Mouse (Mus musculus) forebrain, embryonic 10.5 days (tissue): ENCODE measurements around the gene Hoxb2. TPM values are rescaled to one million over a fixed set of nuclear protein-coding genes. Genes with fewer than 3 reads are reported as not detected.

Experiments used
- DNase-seq: peaks from one replicate; pipeline ENCODE4 v3.0.0-alpha.2; 2017; ENCODE audit warnings: low spot score; ENCODE audit errors: extremely low spot score
- H3K27ac ChIP-seq: fragments of 300-500 bp; sonication (generic); 2 replicates; pipeline ENCODE4 v1.5.1; 2016; ENCODE audit warnings: mild to moderate bottlenecking
- H3K27me3 ChIP-seq: fragments of 300-500 bp; sonication (generic); 2 replicates; pipeline ENCODE4 v1.6.1; 2016; ENCODE audit warnings: mild to moderate bottlenecking; ENCODE audit not compliant: poor library complexity, severe bottlenecking
- H3K36me3 ChIP-seq: fragments of 300-500 bp; sonication (generic); replicated peaks from 2 replicates; pipeline ENCODE4 v1.6.1; 2016; ENCODE audit warnings: mild to moderate bottlenecking, moderate library complexity
- H3K4me1 ChIP-seq: fragments of 300-500 bp; sonication (generic); 2 replicates; pipeline ENCODE4 v1.6.1; 2016
- H3K4me3 ChIP-seq: fragments of 300-500 bp; sonication (generic); 2 replicates; pipeline ENCODE4 v1.5.1; 2016; ENCODE audit warnings: mild to moderate bottlenecking, moderate library complexity
- H3K9me3 ChIP-seq: fragments of 300-500 bp; sonication (generic); 2 replicates; pipeline ENCODE4 v1.6.1; 2016; ENCODE audit warnings: mild to moderate bottlenecking, moderate library complexity
- WGBS: fragments of 180-500 bp; shearing (Covaris S2); methylation state at CpG from one replicate; pipeline ENCODE4 v1.1.7; 2016; 5-methylcytosine and 5-hydroxymethylcytosine counted together
- polyA plus RNA-seq: library from polyadenylated mRNA; unstranded; fragments of >200 nt; fragmentation: Nextera tagmentation; extraction: Ambion mirVana; gene quantifications from 2 replicates; pipeline ENCODE4 v1.2.1, GENCODE M21; 2016

Hoxb2 gene
- polyA plus RNA-seq, 1 experiment from 2014 or later, result not detected

DNA sequence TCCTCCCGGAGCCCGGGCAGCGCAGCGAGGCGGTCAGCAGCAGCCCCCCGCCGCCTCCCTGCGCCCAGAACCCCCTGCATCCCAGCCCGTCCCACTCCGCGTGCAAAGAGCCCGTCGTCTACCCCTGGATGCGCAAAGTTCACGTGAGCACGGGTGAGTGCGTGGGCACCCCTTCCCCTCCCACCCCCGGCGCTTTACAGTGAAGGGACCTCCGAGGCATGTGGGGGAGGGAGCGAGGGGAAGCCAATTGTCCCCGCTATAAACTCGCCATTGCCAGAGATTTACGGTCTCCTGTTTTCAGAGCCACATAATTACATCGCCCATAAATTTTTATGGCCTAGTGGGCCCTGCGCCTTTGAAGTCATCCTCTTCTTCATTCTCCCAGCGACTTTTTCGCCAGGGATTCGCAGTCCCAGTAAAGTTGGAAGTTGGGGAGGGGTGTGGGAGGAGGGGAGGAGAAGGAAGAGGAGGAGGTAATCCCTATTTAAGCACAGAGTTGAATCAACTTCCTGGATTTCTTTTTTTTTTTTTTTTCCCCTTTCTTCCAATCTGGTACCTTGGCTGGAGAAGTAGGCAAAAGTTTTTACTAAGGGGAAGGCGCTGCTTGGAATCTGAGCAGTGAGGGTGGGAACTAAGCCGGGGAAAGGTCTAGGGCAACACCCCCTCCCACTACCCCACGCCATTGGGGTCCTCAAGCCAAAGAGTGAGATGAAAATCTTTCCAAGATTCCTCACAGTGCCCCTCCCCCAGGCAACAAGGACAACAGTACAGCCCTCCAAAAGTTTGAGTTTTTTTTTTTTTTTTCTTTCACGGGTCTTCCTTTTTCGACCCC, 31.0 kb upstream of the Hoxb2 start:
- peak overlapping the region; percentile 48 for H3K4me3 ChIP-seq
- H3K27me3 ChIP-seq, result peaks cover 100% of the 10 kb centered on the region
- no peak for DNase-seq
- peaks cover 20% of the 10 kb centered on the region for H3K4me1 ChIP-seq
- WGBS, result under 1% methylated on average over 34 of the region's 34 CpGs
- H3K27ac ChIP-seq, result no peak overlapping the region
- H3K36me3 ChIP-seq, result no peaks in the 10 kb centered on the region
- no peaks in the 10 kb centered on the region for H3K9me3 ChIP-seq

DNA sequence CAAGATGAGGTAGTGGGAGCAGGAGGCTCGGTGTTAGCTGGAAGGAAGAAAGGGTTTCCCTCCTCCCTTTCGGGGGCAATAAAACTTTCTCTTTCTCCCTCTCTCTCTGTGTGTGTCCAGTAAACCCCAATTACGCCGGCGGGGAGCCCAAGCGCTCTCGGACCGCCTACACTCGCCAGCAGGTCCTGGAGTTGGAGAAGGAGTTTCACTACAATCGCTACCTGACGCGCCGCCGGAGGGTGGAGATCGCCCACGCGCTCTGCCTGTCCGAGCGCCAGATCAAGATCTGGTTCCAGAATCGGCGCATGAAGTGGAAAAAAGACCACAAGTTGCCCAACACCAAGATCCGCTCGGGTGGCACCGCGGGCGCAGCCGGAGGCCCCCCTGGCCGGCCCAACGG, 30.4 kb upstream of the Hoxb2 start:
- H3K36me3 ChIP-seq, result no peaks in the 10 kb centered on the region
- H3K4me3 ChIP-seq, result no peak overlapping the region
- under 1% methylated on average over 29 of the region's 29 CpGs for WGBS
- no peaks in the 10 kb centered on the region for H3K9me3 ChIP-seq
- DNase-seq, result no peak
- H3K27ac ChIP-seq, result no peak overlapping the region
- peaks cover 100% of the 10 kb centered on the region for H3K27me3 ChIP-seq
- peaks cover 20% of the 10 kb centered on the region for H3K4me1 ChIP-seq

DNA sequence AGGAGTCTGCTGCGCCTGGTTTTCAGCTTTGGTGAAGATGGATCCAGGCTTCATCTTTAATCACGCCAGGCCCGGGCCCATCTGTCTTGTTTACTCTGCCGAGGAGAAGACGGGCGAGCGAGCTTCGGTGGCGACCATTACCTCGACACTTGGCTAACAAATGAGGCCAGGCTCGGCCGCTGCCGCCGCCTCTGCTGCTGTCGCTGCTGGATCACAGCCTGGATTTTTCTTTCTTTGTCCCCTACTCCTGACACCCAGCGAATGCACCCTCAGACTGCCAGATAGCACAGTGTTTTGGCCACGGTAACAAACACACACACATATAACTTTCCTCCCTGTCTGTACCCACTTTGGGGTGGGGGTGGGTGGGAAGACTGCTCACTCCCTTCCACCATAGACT, 29.6 kb upstream of the Hoxb2 start:
- Histone ChIP-seq H3K9me3 (no peaks in the 10 kb centered on the region), H3K27ac (no peak overlapping the region), H3K4me3 (no peak overlapping the region), H3K36me3 (no peaks in the 10 kb centered on the region), H3K27me3 (peaks cover 100% of the 10 kb centered on the region), H3K4me1 (peaks cover 20% of the 10 kb centered on the region)
- no peak for DNase-seq
- under 1% methylated on average over 17 of the region's 17 CpGs for WGBS

DNA sequence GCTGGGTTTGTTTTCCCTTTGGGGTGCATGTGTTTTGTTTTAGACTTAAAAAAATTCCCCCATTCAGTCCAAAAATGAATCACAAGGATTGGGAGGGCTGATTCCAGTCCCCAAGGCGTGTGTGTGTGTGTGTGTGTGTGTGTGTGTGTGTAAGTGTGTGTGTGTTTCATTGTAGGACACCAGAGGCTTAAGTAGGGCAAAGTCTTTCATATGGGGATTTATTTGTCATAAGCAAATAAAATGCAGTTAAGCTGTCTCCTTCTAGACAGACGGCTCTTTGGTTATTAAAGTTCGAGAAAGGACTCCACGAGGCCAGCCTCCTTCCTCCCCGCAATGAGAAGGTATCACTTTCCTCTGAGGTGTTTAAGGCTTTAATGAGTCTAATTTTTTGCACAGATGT, 28.5 kb upstream of the Hoxb2 start:
- H3K36me3 ChIP-seq, result no peaks in the 10 kb centered on the region
- no peak for DNase-seq
- H3K4me3 ChIP-seq, result no peak overlapping the region
- WGBS, result 7% methylated on average over 5 of the region's 5 CpGs
- H3K27me3 ChIP-seq, result peaks cover 100% of the 10 kb centered on the region
- H3K27ac ChIP-seq, result no peak overlapping the region
- no peaks in the 10 kb centered on the region for H3K9me3 ChIP-seq
- H3K4me1 ChIP-seq, result peaks cover 20% of the 10 kb centered on the region

DNA sequence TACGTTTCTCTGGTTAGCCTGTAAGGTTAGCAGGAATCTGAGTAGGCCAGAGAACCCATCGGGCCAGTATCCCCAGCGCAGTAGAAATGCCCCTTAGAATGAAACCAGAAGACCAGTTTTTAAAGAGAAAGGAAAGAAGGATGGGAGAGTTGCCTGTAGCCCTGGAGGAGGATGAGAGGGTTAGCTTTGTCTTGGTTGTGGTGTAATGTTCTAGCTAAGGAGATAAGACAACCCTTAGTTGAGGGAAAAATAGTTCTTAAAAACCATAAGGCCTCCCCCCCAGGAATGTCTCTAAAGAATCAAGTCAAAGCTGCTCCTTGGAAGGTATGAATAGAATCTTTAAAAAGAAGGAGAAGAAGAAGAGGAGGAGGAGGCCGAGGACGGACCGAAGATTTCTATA, 27.6 kb upstream of the Hoxb2 start:
- H3K4me3 ChIP-seq, result no peak overlapping the region
- no peak overlapping the region for H3K27ac ChIP-seq
- no peaks in the 10 kb centered on the region for H3K36me3 ChIP-seq
- no peak for DNase-seq
- H3K27me3 ChIP-seq, result peaks cover 100% of the 10 kb centered on the region
- 3% methylated on average over 6 of the region's 6 CpGs for WGBS
- peaks cover 20% of the 10 kb centered on the region for H3K4me1 ChIP-seq
- H3K9me3 ChIP-seq, result no peaks in the 10 kb centered on the region

DNA sequence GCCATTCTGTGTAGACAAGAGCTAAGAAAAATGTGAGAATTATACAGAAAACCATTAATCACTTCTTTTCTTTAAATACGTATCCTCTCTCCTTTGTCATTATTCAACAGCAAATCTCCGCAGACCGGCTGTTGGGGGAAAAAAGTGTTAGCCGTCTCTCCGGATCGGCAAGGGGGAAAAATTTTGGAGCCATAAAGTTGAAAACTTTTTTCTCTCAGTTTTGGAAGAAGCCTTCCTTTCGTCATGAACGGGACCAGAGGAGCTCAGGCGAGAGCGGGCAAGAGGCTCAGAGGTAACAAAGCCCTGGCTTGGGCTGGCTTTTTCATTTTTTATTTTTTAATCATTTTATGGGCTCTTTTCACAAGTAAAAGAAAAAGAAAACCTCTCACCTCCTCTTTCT, 27.2 kb upstream of the Hoxb2 start, which contains the start of gene Hoxb3:
Gene Hoxb3, plus strand, starts transcription at position 173 of the 400 bp plus-strand sequence.
- Histone ChIP-seq H3K4me1 (peaks cover 17% of the 10 kb centered on the region), H3K27me3 (peaks cover 100% of the 10 kb centered on the region), H3K9me3 (no peaks in the 10 kb centered on the region), H3K4me3 (no peak within 1 kb of the TSS), H3K36me3 (no peaks in the 10 kb centered on the region), H3K27ac (no peak within 1 kb of the TSS)
- DNase-seq, result no peak
- WGBS, result 3% methylated on average over 10 of the region's 10 CpGs

DNA sequence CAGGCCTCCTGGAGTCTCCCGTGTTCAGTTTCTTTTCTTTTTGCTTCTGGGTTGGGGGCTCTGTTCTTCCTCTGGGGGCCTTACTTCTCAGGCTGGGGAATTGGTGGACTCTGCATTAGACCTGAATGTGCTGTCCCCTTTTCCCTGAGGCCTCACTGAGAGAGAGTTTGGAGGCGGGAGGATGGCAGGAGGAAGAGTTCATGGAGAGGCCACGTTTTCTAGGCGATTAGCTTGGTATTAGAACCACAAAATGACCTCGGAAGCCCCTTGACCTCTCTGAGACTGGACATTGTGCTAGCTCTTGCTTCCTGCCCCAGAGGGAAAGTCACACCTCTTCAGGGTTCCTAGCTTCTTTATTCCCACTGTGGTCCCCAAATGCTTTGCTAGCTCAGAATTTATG, 26.2 kb upstream of the Hoxb2 start:
- H3K27ac ChIP-seq, result no peak overlapping the region
- H3K36me3 ChIP-seq, result no peaks in the 10 kb centered on the region
- peaks cover 100% of the 10 kb centered on the region for H3K27me3 ChIP-seq
- H3K9me3 ChIP-seq, result no peaks in the 10 kb centered on the region
- no peak overlapping the region for H3K4me3 ChIP-seq
- WGBS, result 1% methylated on average over 5 of the region's 5 CpGs
- no peak for DNase-seq
- H3K4me1 ChIP-seq, result peaks cover 7% of the 10 kb centered on the region

DNA sequence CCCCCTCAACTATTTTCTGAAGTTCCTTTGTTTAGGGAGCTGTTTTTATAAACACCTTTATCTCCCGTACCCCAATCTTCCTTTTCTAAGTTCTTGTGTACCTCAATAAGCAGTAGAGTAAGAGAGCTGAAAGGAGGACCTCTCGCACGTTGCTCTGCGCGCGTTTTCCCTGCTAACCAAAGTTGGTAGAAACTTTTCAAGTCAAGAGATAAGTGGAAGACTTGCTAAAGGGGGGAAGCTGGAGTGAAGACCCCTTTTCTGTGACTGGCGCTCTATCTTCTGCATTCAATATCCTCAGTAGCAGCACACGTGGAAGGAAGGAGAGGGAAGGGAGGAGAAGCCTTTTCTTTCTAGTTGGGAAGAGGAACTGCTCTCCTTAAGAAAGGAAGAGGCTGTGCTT, 25.4 kb upstream of the Hoxb2 start:
- peaks cover 3% of the 10 kb centered on the region; the same call in 1 of the 2 replicates for H3K4me1 ChIP-seq
- H3K36me3 ChIP-seq, result no peaks in the 10 kb centered on the region
- no peak for DNase-seq
- no peaks in the 10 kb centered on the region for H3K9me3 ChIP-seq
- peaks cover 100% of the 10 kb centered on the region for H3K27me3 ChIP-seq
- H3K27ac ChIP-seq, result no peak overlapping the region
- WGBS, result 3% methylated on average over 8 of the region's 8 CpGs
- H3K4me3 ChIP-seq, result no peak overlapping the region

DNA sequence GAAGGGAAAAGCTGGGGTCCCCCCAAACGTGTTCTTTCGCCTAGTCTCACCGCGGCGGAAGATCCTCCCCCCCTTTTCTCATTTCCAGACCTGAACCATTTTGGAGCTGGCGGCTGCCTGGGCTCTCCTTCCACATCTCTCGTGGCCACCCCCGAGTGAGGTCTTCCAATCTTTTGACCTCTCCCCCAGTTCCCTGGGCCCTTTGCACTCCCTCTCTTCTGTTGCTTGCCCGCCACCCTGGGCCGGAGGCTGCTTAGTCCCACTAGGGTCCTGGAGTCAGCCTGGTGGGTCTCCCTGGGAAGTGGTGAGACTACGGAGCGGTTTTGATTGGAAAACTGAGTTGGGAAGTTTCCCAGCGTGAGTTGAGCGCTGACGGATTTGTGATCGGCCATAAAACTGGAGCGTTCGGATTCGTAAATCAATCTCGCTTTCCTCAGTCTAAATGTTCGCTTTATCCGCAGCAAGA, 24.5 kb upstream of the Hoxb2 start:
- 2% methylated on average over 22 of the region's 22 CpGs for WGBS
- Histone ChIP-seq H3K4me3 (no peak overlapping the region), H3K36me3 (no peaks in the 10 kb centered on the region), H3K27me3 (peaks cover 100% of the 10 kb centered on the region), H3K4me1 (no peaks in the 10 kb centered on the region; the same call in 1 of the 2 replicates), H3K9me3 (no peaks in the 10 kb centered on the region), H3K27ac (no peak overlapping the region)
- no peak for DNase-seq

DNA sequence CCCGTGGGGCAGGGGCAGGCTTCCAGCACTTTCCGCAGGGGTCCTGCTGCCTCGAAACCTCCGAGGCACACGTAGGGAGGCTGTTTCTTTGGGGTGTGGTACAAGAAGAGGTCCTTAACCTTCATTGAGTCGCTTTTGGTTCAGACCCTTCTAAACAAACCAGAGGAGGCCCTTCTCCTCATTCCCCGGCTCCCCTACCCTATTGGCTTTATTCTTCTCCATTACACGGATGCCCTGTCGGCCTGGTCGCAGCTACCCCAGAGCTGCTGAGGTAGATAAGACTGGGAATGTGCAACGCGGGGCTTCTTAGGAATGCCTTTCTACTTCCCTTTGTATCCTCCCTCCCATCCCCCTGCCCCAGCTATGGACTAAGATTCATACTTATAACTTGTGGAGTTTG, 23.6 kb upstream of the Hoxb2 start:
- Histone ChIP-seq H3K27me3 (peaks cover 100% of the 10 kb centered on the region), H3K27ac (no peak overlapping the region), H3K9me3 (no peaks in the 10 kb centered on the region), H3K36me3 (no peaks in the 10 kb centered on the region), H3K4me3 (no peak overlapping the region), H3K4me1 (no peaks in the 10 kb centered on the region; the same call in 1 of the 2 replicates)
- 1% methylated on average over 12 of the region's 12 CpGs for WGBS
- DNase-seq, result no peak

DNA sequence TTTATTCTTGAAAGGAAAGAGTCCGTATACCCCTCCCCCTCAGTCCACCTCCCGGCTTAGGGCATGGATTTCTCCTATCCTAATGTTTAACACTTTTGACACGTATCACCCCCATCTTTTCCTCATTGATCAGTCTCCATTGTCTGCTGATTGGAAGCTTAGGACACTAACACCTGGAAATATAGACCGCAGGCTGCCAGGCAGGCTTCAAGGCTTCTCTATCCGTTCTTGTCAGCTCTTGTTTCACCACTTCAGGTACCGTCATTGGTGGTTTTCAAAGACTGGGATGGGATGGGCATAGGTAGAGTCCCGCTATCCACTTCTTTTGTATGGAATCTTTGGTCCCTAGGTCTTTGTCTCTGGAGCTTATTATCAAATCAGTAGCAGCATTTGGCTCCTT, 23.2 kb upstream of the Hoxb2 start:
- peaks cover 100% of the 10 kb centered on the region for H3K27me3 ChIP-seq
- 2% methylated on average over 7 of the region's 7 CpGs for WGBS
- no peak overlapping the region for H3K27ac ChIP-seq

DNA sequence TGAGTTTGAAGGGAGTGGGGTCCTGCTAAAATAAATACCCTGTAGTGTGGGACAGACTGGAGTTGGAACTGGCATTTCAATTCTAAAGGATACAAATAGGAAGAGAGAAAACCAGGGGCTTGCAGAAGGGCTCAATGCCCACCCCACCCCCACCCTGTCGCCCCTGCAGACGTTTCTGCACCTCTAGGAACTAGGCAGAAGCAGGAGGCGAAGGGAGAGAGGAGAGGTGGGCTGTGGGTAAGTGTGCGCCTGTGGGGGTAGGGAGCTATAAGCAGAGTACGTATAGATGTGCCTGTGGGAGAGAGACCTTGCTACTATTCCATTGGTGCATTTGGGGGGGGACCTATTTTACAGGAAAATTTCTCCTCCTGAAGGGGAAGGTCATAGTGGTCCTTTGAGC, 22.6 kb upstream of the Hoxb2 start:
- no peak for DNase-seq
- Histone ChIP-seq H3K36me3 (no peaks in the 10 kb centered on the region), H3K27me3 (peaks cover 100% of the 10 kb centered on the region), H3K27ac (no peak overlapping the region), H3K4me1 (peaks cover 4% of the 10 kb centered on the region; the same call in 1 of the 2 replicates), H3K4me3 (no peak overlapping the region), H3K9me3 (no peaks in the 10 kb centered on the region)
- 2% methylated on average over 5 of the region's 5 CpGs for WGBS

More for the DNA sequence above, 23.2 kb upstream of the Hoxb2 start:
- no peak for DNase-seq
- Histone ChIP-seq H3K4me1 (no peaks in the 10 kb centered on the region; the same call in 1 of the 2 replicates), H3K4me3 (no peak overlapping the region), H3K36me3 (no peaks in the 10 kb centered on the region), H3K9me3 (no peaks in the 10 kb centered on the region)

DNA sequence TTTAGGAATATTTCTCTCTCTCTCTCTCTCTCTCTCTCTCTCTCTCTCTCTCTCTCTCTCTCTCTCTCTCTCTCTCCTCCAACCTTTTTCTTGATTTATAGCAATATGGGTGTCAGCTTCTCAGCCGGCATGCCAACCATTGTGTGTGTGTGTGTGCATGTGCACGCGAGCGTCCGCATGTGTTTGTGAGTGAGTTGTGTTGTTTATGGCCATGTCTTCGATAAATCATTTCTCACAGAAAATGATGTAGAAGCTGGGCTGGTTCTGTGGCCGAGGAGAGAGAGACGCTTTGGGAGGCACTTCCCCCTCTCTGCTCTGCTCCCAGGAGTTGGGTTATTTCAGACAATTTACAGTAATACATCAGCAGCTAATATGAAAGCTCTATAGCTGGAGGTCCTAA, 21.7 kb upstream of the Hoxb2 start:
- Histone ChIP-seq H3K27me3 (peaks cover 100% of the 10 kb centered on the region), H3K36me3 (no peaks in the 10 kb centered on the region), H3K4me3 (no peak overlapping the region), H3K9me3 (no peaks in the 10 kb centered on the region), H3K27ac (no peak overlapping the region), H3K4me1 (peaks cover 6% of the 10 kb centered on the region; the same call in 1 of the 2 replicates)
- 7% methylated on average over 8 of the region's 8 CpGs for WGBS
- DNase-seq, result no peak
